Mouse (Mus musculus) hindbrain, embryonic 13.5 days (tissue): ENCODE measurements at regions not wholly inside any gene's neighbourhood (a gene's known extent, or its start where the extent isn't known, plus 50 kb on each side); places are given as distances from the start of the nearest gene placed in this dataset.

Source experiments
- ATAC-seq: fragments of 200-750 bp; cut with Nextera tagmentation; 2 replicates; pipeline ENCODE4 v1.8.0; 2017; ENCODE audit warnings: moderate TSS enrichment; ENCODE audit not compliant: low FRiP score
- H3K27ac ChIP-seq: fragments of 300-500 bp; sonication (generic); 2 replicates; pipeline ENCODE4 v1.5.1; 2015; ENCODE audit warnings: inconsistent platforms, mild to moderate bottlenecking, moderate library complexity
- H3K27me3 ChIP-seq: fragments of 300-500 bp; sonication (generic); 2 replicates; pipeline ENCODE4 v1.6.1; 2015; ENCODE audit warnings: mild to moderate bottlenecking, inconsistent platforms
- H3K36me3 ChIP-seq: fragments of 300-500 bp; sonication (generic); 2 replicates; pipeline ENCODE4 v1.6.1; 2015; ENCODE audit warnings: mild to moderate bottlenecking, inconsistent platforms
- H3K4me1 ChIP-seq: fragments of 300-500 bp; sonication (generic); replicated peaks from 2 replicates; pipeline ENCODE4 v1.6.1; 2015; ENCODE audit warnings: inconsistent platforms
- H3K4me2 ChIP-seq: fragments of 300-500 bp; sonication (generic); 2 replicates; pipeline ENCODE4 v1.6.1; 2015; ENCODE audit warnings: inconsistent platforms, mild to moderate bottlenecking, moderate library complexity
- H3K4me3 ChIP-seq: fragments of 300-500 bp; sonication (generic); 2 replicates; pipeline ENCODE4 v1.5.1; 2015; ENCODE audit warnings: mild to moderate bottlenecking, inconsistent platforms
- H3K9ac ChIP-seq: fragments of 300-500 bp; sonication (generic); 2 replicates; pipeline ENCODE4 v1.6.1; 2015; ENCODE audit warnings: mild to moderate bottlenecking, inconsistent platforms
- H3K9me3 ChIP-seq: fragments of 300-500 bp; sonication (generic); 2 replicates; pipeline ENCODE4 v1.6.1; 2016; ENCODE audit warnings: inconsistent platforms
- WGBS: fragments of 180-500 bp; shearing (Covaris S2); methylation state at CpG from one replicate; pipeline ENCODE4 v1.1.7; 2015; 5-methylcytosine and 5-hydroxymethylcytosine counted together

DNA sequence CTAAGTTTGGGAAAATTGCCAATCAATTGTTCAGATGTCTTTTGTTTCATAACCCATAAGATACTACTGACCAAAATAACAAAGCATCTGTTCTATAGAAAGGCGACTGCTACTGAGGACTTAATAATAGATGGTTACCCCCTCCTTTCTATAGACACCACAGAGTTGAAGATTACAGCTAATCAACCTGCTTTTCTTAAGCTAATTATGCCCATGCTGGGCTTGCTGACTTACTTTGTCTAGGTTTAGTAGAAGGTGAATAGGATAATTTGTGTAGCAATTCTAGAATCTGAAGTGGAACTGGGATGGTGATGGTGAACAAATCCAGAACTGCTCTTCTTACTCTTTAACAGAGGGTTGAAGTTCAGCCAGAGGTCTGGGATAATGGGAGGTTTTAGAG is 53.8 kb upstream of the Tbx18 start:
- no peak overlapping the region for H3K4me3 ChIP-seq
- no peaks in the 10 kb centered on the region for H3K36me3 ChIP-seq
- H3K9me3 ChIP-seq, result no peaks in the 10 kb centered on the region
- no peak overlapping the region for H3K9ac ChIP-seq
- ATAC-seq, result no peak
- H3K27ac ChIP-seq, result no peak overlapping the region
- no peaks in the 10 kb centered on the region for H3K27me3 ChIP-seq
- H3K4me1 ChIP-seq, result no peaks in the 10 kb centered on the region
- no peak overlapping the region for H3K4me2 ChIP-seq
- WGBS, result 61% methylated on average over 1 of the region's 1 CpGs

DNA sequence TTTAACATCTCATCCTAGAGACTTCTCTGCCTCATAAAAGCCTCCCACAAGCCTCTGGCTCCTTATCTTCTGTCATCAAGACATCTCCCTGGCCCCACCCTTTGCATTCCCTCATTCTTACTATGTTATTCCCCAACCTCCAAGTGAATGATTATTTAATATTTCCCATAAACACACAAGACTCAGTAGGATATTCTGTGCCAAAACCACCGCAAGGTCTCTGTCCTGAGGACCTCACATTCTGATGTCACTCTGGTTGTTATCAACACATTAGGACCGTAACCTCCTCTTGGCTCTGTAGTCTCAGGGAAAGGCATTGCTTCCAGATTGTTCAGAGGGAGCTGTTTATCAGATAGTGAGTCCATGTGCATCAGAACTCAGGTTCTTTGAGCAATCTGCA is 80.7 kb upstream of the Tbx18 start:
- H3K4me1 ChIP-seq, result no peaks in the 10 kb centered on the region
- H3K4me3 ChIP-seq, result no peak overlapping the region
- H3K36me3 ChIP-seq, result no peaks in the 10 kb centered on the region
- no peak overlapping the region for H3K27ac ChIP-seq
- H3K27me3 ChIP-seq, result no peaks in the 10 kb centered on the region
- H3K4me2 ChIP-seq, result no peak overlapping the region
- H3K9me3 ChIP-seq, result no peaks in the 10 kb centered on the region
- WGBS, result 83% methylated on average over 2 of the region's 2 CpGs
- H3K9ac ChIP-seq, result no peak overlapping the region
- ATAC-seq, result no peak

DNA sequence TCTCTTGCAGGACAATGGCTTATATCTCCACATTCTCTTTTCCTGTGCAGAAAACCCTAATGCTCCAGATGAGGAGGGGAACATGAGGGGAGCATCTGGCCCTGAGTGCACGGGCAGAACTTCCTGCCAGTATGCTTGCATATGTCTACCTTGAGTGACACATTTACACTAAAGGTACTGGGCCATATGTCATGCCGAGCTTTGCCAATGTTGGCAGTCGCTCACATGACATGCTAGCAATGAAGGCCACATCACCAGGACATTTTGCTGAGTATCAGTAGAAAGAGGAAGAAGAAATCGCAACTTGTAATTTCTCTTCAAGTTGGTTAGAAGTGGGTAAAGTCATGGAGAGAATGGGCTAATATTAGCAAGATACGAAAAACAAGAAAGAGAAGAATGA is 91.2 kb upstream of the Tbx18 start:
- H3K4me1 ChIP-seq, result no peaks in the 10 kb centered on the region
- H3K27ac ChIP-seq, result no peak overlapping the region
- no peaks in the 10 kb centered on the region for H3K36me3 ChIP-seq
- no peak overlapping the region for H3K4me3 ChIP-seq
- no peak for ATAC-seq
- no peak overlapping the region for H3K4me2 ChIP-seq
- no peaks in the 10 kb centered on the region for H3K9me3 ChIP-seq
- no peaks in the 10 kb centered on the region for H3K27me3 ChIP-seq
- H3K9ac ChIP-seq, result no peak overlapping the region
- 85% methylated on average over 5 of the region's 5 CpGs for WGBS

DNA sequence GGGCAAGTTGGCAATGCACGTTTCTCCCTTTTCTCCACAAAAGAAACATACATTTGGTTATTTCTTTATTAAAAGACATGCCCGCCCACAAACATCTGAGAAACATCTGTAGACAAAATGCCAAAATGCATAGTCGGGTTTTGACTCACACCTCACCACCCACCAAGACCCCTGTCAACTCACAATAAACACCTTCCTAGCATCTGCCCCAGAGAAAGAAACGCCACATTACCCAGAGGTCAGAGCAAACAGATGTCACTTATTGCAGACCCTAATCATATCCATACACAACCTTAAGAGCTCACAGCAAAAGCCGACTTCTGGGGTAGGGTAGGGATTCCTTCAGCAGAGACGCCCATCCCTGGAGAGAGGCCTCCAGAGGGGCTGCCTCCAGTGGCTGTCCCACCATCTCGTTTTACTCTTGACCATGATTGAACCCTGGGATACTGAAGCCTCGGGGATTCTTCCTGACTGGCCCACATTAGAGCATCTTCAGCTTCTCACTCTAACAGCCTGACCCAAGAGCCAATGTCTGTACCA is 93.7 kb upstream of the Tbx18 start:
- H3K4me2 ChIP-seq, result no peak overlapping the region
- no peak overlapping the region for H3K9ac ChIP-seq
- 80% methylated on average over 8 of the region's 8 CpGs for whole genome bisulfite sequencing
- H3K36me3 ChIP-seq, result no peaks in the 10 kb centered on the region
- no peaks in the 10 kb centered on the region for H3K4me1 ChIP-seq
- ATAC-seq, result no peak
- no peaks in the 10 kb centered on the region for H3K9me3 ChIP-seq
- H3K27me3 ChIP-seq, result no peaks in the 10 kb centered on the region
- no peak overlapping the region for H3K4me3 ChIP-seq
- H3K27ac ChIP-seq, result no peak overlapping the region

DNA sequence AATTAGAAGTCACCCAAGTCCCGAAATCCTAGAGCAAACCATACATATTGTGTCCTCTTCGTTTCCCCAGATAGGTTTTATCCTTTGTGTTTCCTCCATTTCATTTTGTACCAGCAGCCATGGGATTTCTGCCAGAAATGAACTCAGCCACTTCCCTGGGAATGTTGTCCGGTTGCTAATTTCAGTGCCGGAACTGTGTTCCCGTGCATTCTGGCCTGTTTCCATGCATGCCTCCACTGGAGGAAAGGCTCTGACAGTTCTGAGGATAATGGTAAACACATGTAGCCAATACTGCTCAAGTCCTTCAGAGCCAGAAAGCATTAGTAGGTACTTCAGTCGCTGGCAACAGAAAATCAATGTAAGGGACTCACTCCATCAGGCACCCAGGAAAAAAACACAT is 112.8 kb upstream of the Tbx18 start:
- Histone ChIP-seq H3K27ac (no peak overlapping the region), H3K27me3 (no peaks in the 10 kb centered on the region), H3K9ac (no peak overlapping the region), H3K36me3 (no peaks in the 10 kb centered on the region), H3K9me3 (no peaks in the 10 kb centered on the region), H3K4me2 (no peak overlapping the region), H3K4me1 (no peaks in the 10 kb centered on the region), H3K4me3 (no peak overlapping the region)
- ATAC-seq, result no peak
- 71% methylated on average over 6 of the region's 6 CpGs for WGBS

DNA sequence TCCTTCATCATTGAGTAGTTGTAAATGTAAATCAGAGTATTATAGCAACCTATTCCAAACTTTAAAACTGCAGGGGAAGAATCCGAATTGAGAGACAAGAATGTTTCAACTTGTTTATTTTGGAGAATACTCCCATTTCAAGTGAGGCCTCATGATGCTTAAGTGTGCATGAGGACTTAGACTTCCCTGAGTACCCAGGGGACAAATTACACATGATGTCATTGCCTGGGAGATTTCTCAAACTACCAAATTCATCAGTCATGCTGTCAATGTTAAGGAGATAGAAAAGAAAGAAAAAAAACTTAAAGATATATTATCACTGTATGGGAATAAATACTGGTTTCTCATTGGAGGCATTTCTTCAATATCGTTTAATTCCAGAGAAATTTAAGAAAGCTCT is 113.4 kb upstream of the Tbx18 start:
- Histone ChIP-seq H3K9ac (no peak overlapping the region), H3K36me3 (no peaks in the 10 kb centered on the region), H3K27ac (no peak overlapping the region), H3K27me3 (no peaks in the 10 kb centered on the region), H3K4me2 (no peak overlapping the region), H3K4me3 (no peak overlapping the region), H3K4me1 (no peaks in the 10 kb centered on the region), H3K9me3 (no peaks in the 10 kb centered on the region)
- ATAC-seq, result no peak
- 84% methylated on average over 2 of the region's 2 CpGs for WGBS

DNA sequence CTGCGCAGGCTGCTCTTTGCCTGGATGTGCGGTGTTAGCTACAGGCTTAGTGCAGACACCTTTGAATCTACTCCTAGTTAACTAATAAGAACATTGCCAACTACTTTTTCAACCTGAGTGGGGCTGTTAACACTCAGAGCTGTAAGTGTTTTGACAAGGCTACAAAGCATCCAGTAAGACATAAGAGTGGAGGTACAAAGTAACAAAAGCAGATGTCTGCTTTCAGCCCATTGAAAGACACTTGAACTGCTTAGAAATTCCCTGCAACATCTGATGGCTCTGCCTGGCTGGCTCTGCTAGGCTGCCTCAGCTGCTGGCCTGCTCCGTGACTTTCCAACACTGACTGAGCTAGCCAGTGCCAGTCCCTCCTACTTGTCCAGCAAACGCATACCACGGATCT is 117.8 kb upstream of the Tbx18 start:
- Histone ChIP-seq H3K9ac (no peak overlapping the region), H3K36me3 (no peaks in the 10 kb centered on the region), H3K4me3 (no peak overlapping the region), H3K27ac (no peak overlapping the region), H3K4me1 (no peaks in the 10 kb centered on the region), H3K27me3 (no peaks in the 10 kb centered on the region), H3K4me2 (no peak overlapping the region), H3K9me3 (no peaks in the 10 kb centered on the region)
- no peak for ATAC-seq
- 86% methylated on average over 5 of the region's 5 CpGs for WGBS

DNA sequence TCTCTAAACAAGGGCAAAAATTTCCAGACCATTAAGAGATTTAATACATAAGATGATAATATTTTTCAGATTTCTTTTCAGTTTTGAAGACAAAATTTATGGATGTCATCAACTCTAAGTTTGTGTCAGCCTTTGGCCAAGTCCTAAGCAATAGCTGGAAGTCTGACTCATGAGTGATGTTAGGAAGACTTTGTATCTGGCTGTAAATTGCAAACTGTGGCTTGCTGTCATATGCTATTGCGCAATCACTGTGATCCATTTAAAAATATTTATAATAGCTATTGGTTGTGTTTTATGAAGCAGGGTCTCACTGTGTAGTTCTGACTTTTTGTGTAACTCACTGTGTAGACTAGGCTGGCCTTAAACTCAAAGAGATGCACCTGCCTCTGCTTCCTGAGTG is 119.1 kb upstream of the Tbx18 start:
- no peak overlapping the region for H3K4me3 ChIP-seq
- H3K9ac ChIP-seq, result no peak overlapping the region
- no peak for ATAC-seq
- no peaks in the 10 kb centered on the region for H3K36me3 ChIP-seq
- H3K27ac ChIP-seq, result no peak overlapping the region
- no peaks in the 10 kb centered on the region for H3K9me3 ChIP-seq
- WGBS, result 96% methylated on average over 1 of the region's 1 CpGs
- no peaks in the 10 kb centered on the region for H3K4me1 ChIP-seq
- no peak overlapping the region for H3K4me2 ChIP-seq
- no peaks in the 10 kb centered on the region for H3K27me3 ChIP-seq

DNA sequence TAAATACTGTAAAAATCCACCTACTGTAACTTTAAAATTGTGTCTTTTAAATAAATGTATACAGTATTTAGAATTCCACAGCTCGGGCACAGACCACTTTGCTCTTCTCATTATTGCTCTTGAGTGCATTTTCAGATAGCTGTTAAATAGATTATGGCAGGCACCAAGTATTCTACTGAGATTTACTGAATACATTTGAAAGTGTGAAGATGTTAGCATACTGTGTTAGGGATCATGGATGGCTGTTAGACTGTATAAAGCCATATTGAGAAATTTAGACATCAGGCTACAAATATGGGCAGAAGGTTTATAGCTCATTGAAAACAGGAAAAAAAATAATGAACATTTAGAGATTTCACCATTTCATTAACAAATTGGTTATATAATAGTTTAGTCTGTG is 130.5 kb upstream of the Tbx18 start:
- no peak overlapping the region for H3K27ac ChIP-seq
- no peak overlapping the region for H3K4me3 ChIP-seq
- no peaks in the 10 kb centered on the region for H3K4me1 ChIP-seq
- no peak for ATAC-seq
- no peaks in the 10 kb centered on the region for H3K36me3 ChIP-seq
- WGBS, result 75% methylated on average over 1 of the region's 1 CpGs
- no peaks in the 10 kb centered on the region for H3K27me3 ChIP-seq
- H3K4me2 ChIP-seq, result no peak overlapping the region
- H3K9me3 ChIP-seq, result no peaks in the 10 kb centered on the region
- no peak overlapping the region for H3K9ac ChIP-seq

DNA sequence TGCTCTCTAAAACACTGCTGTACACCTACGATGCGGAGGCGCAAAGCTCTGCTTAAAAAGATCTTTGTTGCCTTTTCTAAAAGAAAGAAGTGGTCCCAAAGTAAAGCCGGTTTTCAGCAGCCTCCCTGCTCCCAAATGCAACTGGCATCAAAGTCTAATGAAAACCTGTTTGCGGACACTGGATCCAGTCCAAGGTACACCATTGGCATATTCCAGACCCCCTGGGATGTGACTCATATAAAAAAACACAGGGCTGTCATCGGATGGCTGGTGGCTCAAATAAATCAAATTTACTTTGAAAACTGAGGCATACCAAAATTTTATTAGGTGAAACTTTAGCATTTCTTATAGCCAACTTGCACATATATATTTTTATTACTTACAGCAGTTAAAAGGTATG is 134.2 kb upstream of the Tbx18 start:
- H3K4me3 ChIP-seq, result no peak overlapping the region
- no peaks in the 10 kb centered on the region for H3K4me1 ChIP-seq
- 84% methylated on average over 6 of the region's 6 CpGs for WGBS
- H3K4me2 ChIP-seq, result no peak overlapping the region
- no peak overlapping the region for H3K27ac ChIP-seq
- no peaks in the 10 kb centered on the region for H3K27me3 ChIP-seq
- no peaks in the 10 kb centered on the region for H3K36me3 ChIP-seq
- H3K9me3 ChIP-seq, result no peaks in the 10 kb centered on the region
- no peak for ATAC-seq
- no peak overlapping the region for H3K9ac ChIP-seq

DNA sequence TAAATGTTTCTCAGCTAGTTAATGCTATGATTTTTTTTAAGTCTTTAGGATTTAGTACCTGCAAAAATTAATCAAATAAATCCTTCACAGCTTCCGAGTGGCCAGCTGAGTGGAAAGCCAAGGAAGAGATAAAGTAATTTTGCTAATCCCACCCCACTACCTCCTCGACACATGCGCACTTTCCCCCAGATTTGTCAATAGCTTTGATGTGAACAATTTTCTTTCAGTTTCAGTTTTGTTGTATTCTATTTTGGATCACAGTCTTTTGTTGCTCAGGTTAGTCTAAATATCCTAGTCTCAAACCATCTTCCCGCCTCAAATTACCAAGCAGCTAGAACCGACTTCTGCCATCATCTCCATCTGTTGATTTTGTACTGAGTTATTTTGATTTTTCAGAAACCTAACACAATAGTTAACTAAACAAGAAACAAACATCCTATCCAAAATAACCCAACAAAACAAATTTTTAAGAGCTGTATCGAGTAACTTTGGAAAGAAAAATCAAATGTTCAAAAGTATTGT is 141.4 kb upstream of the Tbx18 start:
- Histone ChIP-seq H3K4me1 (no peaks in the 10 kb centered on the region), H3K9ac (no peak overlapping the region), H3K27ac (no peak overlapping the region), H3K36me3 (no peaks in the 10 kb centered on the region), H3K4me2 (no peak overlapping the region), H3K4me3 (no peak overlapping the region), H3K9me3 (no peaks in the 10 kb centered on the region), H3K27me3 (no peaks in the 10 kb centered on the region)
- WGBS, result 91% methylated on average over 6 of the region's 6 CpGs
- ATAC-seq, result no peak

DNA sequence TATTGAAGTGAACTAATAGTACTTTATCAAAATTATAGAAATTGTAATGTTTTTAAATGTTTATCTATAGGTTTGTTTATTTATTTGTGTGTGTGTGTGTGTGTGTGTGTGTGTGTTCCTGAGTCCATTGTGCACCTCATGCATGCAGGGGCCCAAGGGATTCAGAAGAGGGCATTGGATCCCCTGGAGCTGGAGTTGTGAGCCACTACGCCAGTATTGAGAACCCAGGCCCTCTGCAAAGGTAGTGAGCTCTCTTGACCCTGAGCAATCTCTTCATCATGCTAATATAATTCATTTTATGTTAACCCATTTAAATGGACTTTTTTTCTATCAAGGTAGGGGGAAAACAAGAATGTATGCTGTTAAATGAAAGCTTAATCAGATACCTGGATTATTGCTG is 151.5 kb upstream of the Tbx18 start:
- Histone ChIP-seq H3K4me2 (no peak overlapping the region), H3K4me3 (no peak overlapping the region), H3K27me3 (no peaks in the 10 kb centered on the region), H3K9ac (no peak overlapping the region), H3K4me1 (no peaks in the 10 kb centered on the region), H3K36me3 (no peaks in the 10 kb centered on the region), H3K27ac (no peak overlapping the region), H3K9me3 (no peaks in the 10 kb centered on the region)
- 74% methylated on average over 1 of the region's 1 CpGs for WGBS
- ATAC-seq, result no peak

DNA sequence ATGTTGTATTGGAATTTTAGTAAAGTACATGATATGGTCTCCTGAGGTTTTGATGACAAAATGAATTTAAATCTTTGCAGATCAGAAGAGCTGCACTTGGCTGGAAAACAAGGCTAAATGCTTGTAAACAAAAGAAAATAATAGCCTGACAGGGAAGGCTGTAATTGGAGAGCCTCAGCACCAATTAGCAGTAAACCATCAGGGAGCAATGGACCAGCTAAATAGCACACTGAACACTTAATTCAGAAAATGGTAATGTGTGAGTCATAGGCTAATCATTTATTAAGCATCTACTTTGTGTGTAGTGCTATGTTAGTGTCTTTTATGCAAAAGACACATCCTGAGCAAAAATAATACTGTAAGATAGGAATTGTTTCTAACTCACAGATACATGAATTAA is 152.0 kb upstream of the Tbx18 start:
- Histone ChIP-seq H3K4me1 (no peaks in the 10 kb centered on the region), H3K4me2 (no peak overlapping the region), H3K36me3 (no peaks in the 10 kb centered on the region), H3K27me3 (no peaks in the 10 kb centered on the region), H3K9ac (no peak overlapping the region), H3K27ac (no peak overlapping the region), H3K9me3 (no peaks in the 10 kb centered on the region), H3K4me3 (no peak overlapping the region)
- 0 out of 2 replicates have a peak, but pooled peaks have one; percentile 39 for ATAC-seq

DNA sequence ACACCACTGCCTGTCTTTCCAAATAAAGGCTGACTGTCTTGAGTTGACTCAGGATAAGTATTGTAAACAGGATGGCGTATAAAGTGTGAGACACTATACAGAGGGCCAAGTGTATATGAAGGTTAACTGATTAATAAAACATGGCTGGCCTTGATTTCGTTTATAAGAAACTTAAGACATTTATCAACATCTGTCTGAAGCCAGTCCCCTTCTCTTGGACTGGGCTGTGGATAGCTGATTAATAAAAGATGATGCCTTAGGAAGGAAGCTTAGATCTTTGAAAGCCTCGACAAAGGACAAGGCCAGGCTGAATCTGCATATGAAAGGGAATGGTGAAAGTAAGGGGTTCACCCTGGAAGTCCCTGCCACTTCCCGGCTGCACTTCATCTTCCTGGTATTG is 163.0 kb upstream of the Tbx18 start:
- H3K9me3 ChIP-seq, result no peaks in the 10 kb centered on the region
- no peak overlapping the region for H3K9ac ChIP-seq
- no peaks in the 10 kb centered on the region for H3K27me3 ChIP-seq
- H3K27ac ChIP-seq, result no peak overlapping the region
- H3K4me2 ChIP-seq, result no peak overlapping the region
- no peaks in the 10 kb centered on the region for H3K36me3 ChIP-seq
- 14% methylated on average over 4 of the region's 4 CpGs for WGBS
- no peak for ATAC-seq
- no peaks in the 10 kb centered on the region for H3K4me1 ChIP-seq
- H3K4me3 ChIP-seq, result no peak overlapping the region
